Mouse (Mus musculus): ENCODE results near the gene Endov. TPM values are rescaled to one million over a fixed set of nuclear protein-coding genes. Genes with fewer than 3 reads are reported as not detected.

The Endov gene
- polyA plus RNA-seq, 1 experiment from 2014 or later = 17.4 TPM

Other genes starting within 250 kb of the Endov start
- 61.5 and 66.1 TPM in 2 replicates for gene Gaa, start 223.5 kb upstream of the Endov start, polyA plus RNA-seq (2015; fragmentation: Nextera tagmentation; extraction: Ambion mirVana)
- gene Eif4a3, start 191.3 kb upstream of the Endov start, polyA plus RNA-seq (2015; fragmentation: Nextera tagmentation; extraction: Ambion mirVana) = 369 and 387 TPM in 2 replicates
- 0.05 and 0.09 TPM in 2 replicates for gene Card14, start 183.6 kb upstream of the Endov start, polyA plus RNA-seq (2015; fragmentation: Nextera tagmentation; extraction: Ambion mirVana)
- 7.6 and 8.7 TPM in 2 replicates for gene Sgsh, start 135.8 kb upstream of the Endov start, polyA plus RNA-seq (2015; fragmentation: Nextera tagmentation; extraction: Ambion mirVana)
- 9.5 and 12.3 TPM in 2 replicates for gene Slc26a11, start 135.8 kb upstream of the Endov start, polyA plus RNA-seq (2015; fragmentation: Nextera tagmentation; extraction: Ambion mirVana)
- 7.0 and 7.6 TPM in 2 replicates for gene Rnf213, start 98.2 kb upstream of the Endov start, polyA plus RNA-seq (2015; fragmentation: Nextera tagmentation; extraction: Ambion mirVana)
- 1.7 TPM in 2 replicates for gene Nptx1, start 56.4 kb downstream of the Endov start, polyA plus RNA-seq (2015; fragmentation: Nextera tagmentation; extraction: Ambion mirVana)
- gene Rptor, start 111.6 kb downstream of the Endov start, polyA plus RNA-seq (2015; fragmentation: Nextera tagmentation; extraction: Ambion mirVana) = 8.5 and 9.7 TPM in 2 replicates

All from lung, embryonic 15.5 days (tissue).